9 mouse cellular contexts compared by ENCODE assay signal in the genomic region with DNA sequence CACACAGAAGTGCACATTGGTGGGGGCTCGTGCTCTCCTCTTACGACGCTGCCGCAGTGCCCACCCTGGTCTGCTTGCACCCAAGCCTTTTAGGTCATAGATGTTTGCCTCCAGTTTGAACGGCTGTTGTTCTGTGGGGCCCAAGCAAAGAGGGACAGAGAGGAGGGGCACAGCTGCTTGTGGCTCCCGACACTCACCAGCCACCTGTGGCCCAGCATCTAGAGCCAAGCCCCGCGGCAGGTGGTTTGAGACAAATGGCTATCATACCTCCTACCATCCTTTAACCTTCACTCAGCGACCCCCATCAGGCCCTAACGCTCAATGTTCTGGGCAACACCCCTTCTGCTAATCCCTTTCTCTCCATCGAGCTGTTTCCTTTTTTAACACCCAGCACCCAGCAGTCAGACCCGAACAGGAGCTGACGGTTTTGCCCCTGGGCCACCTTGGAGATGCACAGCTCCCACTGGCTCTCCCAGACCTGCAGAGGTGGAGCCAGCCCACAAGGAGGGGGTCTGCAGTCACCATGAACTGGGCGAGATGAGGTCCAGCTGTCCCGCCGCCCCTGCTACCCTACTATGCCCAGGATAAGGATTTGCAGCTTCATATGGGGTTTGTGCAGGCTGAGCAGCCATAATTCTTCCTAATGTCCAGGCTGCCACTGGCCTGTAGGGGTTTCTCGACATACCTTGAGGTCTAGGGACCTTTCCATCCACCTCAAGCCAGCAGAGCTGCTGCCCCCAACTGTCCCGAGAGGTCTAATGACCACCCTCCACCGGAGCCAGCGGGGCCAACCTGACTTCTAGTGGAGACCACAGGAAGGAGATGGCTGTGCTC. TPM values are rescaled to one million over a fixed set of nuclear protein-coding genes. Genes with fewer than 3 reads are reported as not detected.
DNase-seq lines count a peak whose midpoint lies in the region; ATAC-seq lines count a peak whose summit lies in the region.
"Had no signal": no experiment of that assay in that cellular context is flagged by ENCODE, and none has a peak within 500 bp of the region (broad histone marks: within the 10 kb centered on the region; RNA-seq: fewer than 3 reads in every experiment).

No protein-coding gene starts in this region.

- peak; percentile 62 to 70 for DNase-seq in cerebellum, adult 18-20 months
- peak; percentile 38 to 48 for DNase-seq in layer of hippocampus, postnatal 14 days (ENCODE audit: low spot score in 2 of 2)
- no peak for DNase-seq in thymus, postnatal 14 days
- no peak for DNase-seq in heart, postnatal 10 days
- no peak for DNase-seq in embryo, embryonic 10 days (ENCODE audit: low spot score)
- no peak for DNase-seq in kidney, postnatal 10 days

- H3K4me3 ChIP-seq in embryonic facial prominence, embryonic 15.5 days (replicated peaks): no peak overlapping the region
- peak overlapping the region; percentile 50 for H3K4me3 ChIP-seq in neural tube, embryonic 13.5 days

- no peaks in the 10 kb centered on the region for H3K36me3 ChIP-seq in embryonic facial prominence, embryonic 15.5 days
- H3K36me3 ChIP-seq in neural tube, embryonic 13.5 days: no peaks in the 10 kb centered on the region

- H3K9me3 ChIP-seq in embryonic facial prominence, embryonic 15.5 days (replicated peaks): no peaks in the 10 kb centered on the region
- no peaks in the 10 kb centered on the region for H3K9me3 ChIP-seq in neural tube, embryonic 13.5 days

- no peak overlapping the region for H3K27ac ChIP-seq in embryonic facial prominence, embryonic 15.5 days (replicated peaks)
- H3K27ac ChIP-seq in neural tube, embryonic 13.5 days (replicated peaks): peak overlapping the region; percentile 86

- intact Hi-C loops in heart, postnatal 10 days (cut with DNase I): no loop called here

- H3K4me1 ChIP-seq in embryonic facial prominence, embryonic 15.5 days: peaks cover 20% of the 10 kb centered on the region
- peaks cover 41% of the 10 kb centered on the region for H3K4me1 ChIP-seq in neural tube, embryonic 13.5 days (replicated peaks)

- ATAC-seq in embryonic facial prominence, embryonic 15.5 days (ENCODE audit: insufficient number of reproducible peaks, low FRiP score, low TSS enrichment, low read depth): 0 out of 2 replicates have a peak, but pooled peaks have one; percentile 6
- ATAC-seq in neural tube, embryonic 13.5 days (ENCODE audit: low read depth): peak; percentile 49; the same call in 1 of the 2 replicates

- no peak overlapping the region for H3K9ac ChIP-seq in embryonic facial prominence, embryonic 15.5 days
- H3K9ac ChIP-seq in neural tube, embryonic 13.5 days: peak overlapping the region; percentile 73

- no peak overlapping the region for H3K4me2 ChIP-seq in embryonic facial prominence, embryonic 15.5 days (replicated peaks)
- peak overlapping the region; percentile 66 for H3K4me2 ChIP-seq in neural tube, embryonic 13.5 days

- peaks cover 43% of the 10 kb centered on the region for H3K27me3 ChIP-seq in embryonic facial prominence, embryonic 15.5 days
- peaks cover 11% of the 10 kb centered on the region for H3K27me3 ChIP-seq in neural tube, embryonic 13.5 days

- 18% methylated on average over 20 of the region's 20 CpGs for WGBS in embryonic facial prominence, embryonic 15.5 days
- WGBS in neural tube, embryonic 13.5 days: 12% methylated on average over 20 of the region's 20 CpGs

RNA-seq across cellular contexts. Expression of a gene that starts 0.7 kb away (rescaled TPM):
- 3.4 and 3.7 TPM in 2 replicates for polyA plus RNA-seq in embryonic facial prominence, embryonic 15.5 days (2015; fragmentation: Nextera tagmentation; extraction: Ambion mirVana)
- 100 to 1,000 TPM; 203 to 219 TPM for total RNA-seq in layer of hippocampus, postnatal 14 days (2021)
- polyA plus RNA-seq in neural tube, embryonic 13.5 days (2015; fragmentation: Nextera tagmentation; extraction: Ambion mirVana): 95.9 and 99.9 TPM in 2 replicates
- under 1 TPM in 1 of 2 experiments, not detected in 1; 0.25 TPM for total RNA-seq in heart, postnatal 10 days (2021)

RNA-seq across cellular contexts. Expression of a gene that starts 11.6 kb away (rescaled TPM):
- 0.28 TPM in 1 of 2 replicates, not detected in the other for polyA plus RNA-seq in embryonic facial prominence, embryonic 15.5 days (2015; fragmentation: Nextera tagmentation; extraction: Ambion mirVana)
- total RNA-seq in layer of hippocampus, postnatal 14 days (2021): not detected
- not detected in 2 replicates for polyA plus RNA-seq in neural tube, embryonic 13.5 days (2015; fragmentation: Nextera tagmentation; extraction: Ambion mirVana)
- total RNA-seq in heart, postnatal 10 days (2021): not detected
- polyA plus RNA-seq: lung, embryonic 16.5 days had no signal

RNA-seq across cellular contexts. Expression of a gene that starts 20.6 kb away (rescaled TPM):
- polyA plus RNA-seq in embryonic facial prominence, embryonic 15.5 days (2015; fragmentation: Nextera tagmentation; extraction: Ambion mirVana): 26.9 and 29.0 TPM in 2 replicates
- total RNA-seq in layer of hippocampus, postnatal 14 days (2021): 10 to 100 TPM; 37.6 to 37.8 TPM
- 24.8 and 33.0 TPM in 2 replicates for polyA plus RNA-seq in neural tube, embryonic 13.5 days (2015; fragmentation: Nextera tagmentation; extraction: Ambion mirVana)
- 10 to 100 TPM; 90.7 to 93.7 TPM for total RNA-seq in heart, postnatal 10 days (2021)

RNA-seq across cellular contexts. Expression of a gene that starts 32.7 kb away (rescaled TPM):
- polyA plus RNA-seq in embryonic facial prominence, embryonic 15.5 days (2015; fragmentation: Nextera tagmentation; extraction: Ambion mirVana): not detected in 2 replicates
- total RNA-seq in layer of hippocampus, postnatal 14 days (2021): under 1 TPM; 0.37 to 0.64 TPM
- 18.1 and 23.3 TPM in 2 replicates for polyA plus RNA-seq in neural tube, embryonic 13.5 days (2015; fragmentation: Nextera tagmentation; extraction: Ambion mirVana)
- not detected for total RNA-seq in heart, postnatal 10 days (2021)
- polyA plus RNA-seq: lung, embryonic 16.5 days had no signal

RNA-seq across cellular contexts. Expression of a gene that starts 34.0 kb away (rescaled TPM):
- 20.0 and 20.5 TPM in 2 replicates for polyA plus RNA-seq in embryonic facial prominence, embryonic 15.5 days (2015; fragmentation: Nextera tagmentation; extraction: Ambion mirVana)
- total RNA-seq in layer of hippocampus, postnatal 14 days (2021): 1 to 10 TPM; 3.8 to 6.1 TPM
- 9.7 and 11.4 TPM in 2 replicates for polyA plus RNA-seq in neural tube, embryonic 13.5 days (2015; fragmentation: Nextera tagmentation; extraction: Ambion mirVana)
- total RNA-seq in heart, postnatal 10 days (2021): 1 to 10 TPM; 4.1 to 5.6 TPM

Comparison
In these comparisons a context has a peak if more than half of its experiments do, and no peak if none do; other contexts are left out.
1. DNase-seq: peak in cerebellum, adult 18-20 months (2 of 2) and layer of hippocampus, postnatal 14 days (2 of 2); none in thymus, postnatal 14 days (single experiment), heart, postnatal 10 days (0 of 2), embryo, embryonic 10 days (single experiment) and kidney, postnatal 10 days (single experiment).
2. RNA of a gene that starts 0.7 kb away (total RNA-seq): 203 to 219 TPM in layer of hippocampus, postnatal 14 days; 0.25 TPM in heart, postnatal 10 days; every median in the first group is over 100 times any median in the second.